8 mouse cellular contexts compared by ENCODE assay signal in genomic region chr1:78725617-78726223, GRCm38 (mm10).
A peak's percentile ranks its signal among the peaks of the same experiment; 100 is the strongest.
DNase-seq lines count a peak whose midpoint lies in the region; ATAC-seq and TF ChIP-seq lines count a peak whose summit lies in the region.

No protein-coding gene starts in this region.

- H3K9ac ChIP-seq in lung, embryonic 14.5 days = no peak overlapping the region
- H3K9ac ChIP-seq in forebrain, embryonic 15.5 days (replicated peaks) = 0 out of 2 replicates have a peak overlapping the region, but pooled peaks have one; percentile 15
- H3K9ac ChIP-seq in midbrain, postnatal 0 days (replicated peaks; ENCODE audit: low read length, poor library complexity, severe bottlenecking) = no peak overlapping the region

- no peaks in the 10 kb centered on the region for H3K36me3 ChIP-seq in lung, embryonic 14.5 days (ENCODE audit: insufficient read depth)
- H3K36me3 ChIP-seq in forebrain, embryonic 15.5 days = no peaks in the 10 kb centered on the region
- no peaks in the 10 kb centered on the region for H3K36me3 ChIP-seq in midbrain, postnatal 0 days (ENCODE audit: insufficient read depth, low read length)

- no peak overlapping the region for H3K27ac ChIP-seq in lung, embryonic 14.5 days (ENCODE audit: low read depth)
- H3K27ac ChIP-seq in forebrain, embryonic 15.5 days (replicated peaks) = no peak overlapping the region
- H3K27ac ChIP-seq in midbrain, postnatal 0 days (ENCODE audit: low read depth, low read length) = no peak overlapping the region

- no peaks in the 10 kb centered on the region for H3K9me3 ChIP-seq in lung, embryonic 14.5 days (ENCODE audit: low read depth, low read length)
- H3K9me3 ChIP-seq in forebrain, embryonic 15.5 days = no peaks in the 10 kb centered on the region
- no peaks in the 10 kb centered on the region for H3K9me3 ChIP-seq in midbrain, postnatal 0 days (ENCODE audit: low read length)

- no peak overlapping the region for H3K4me3 ChIP-seq in lung, embryonic 14.5 days (ENCODE audit: low read depth, low read length)
- H3K4me3 ChIP-seq in forebrain, embryonic 15.5 days = no peak overlapping the region
- H3K4me3 ChIP-seq in midbrain, postnatal 0 days (ENCODE audit: low read depth, low read length) = no peak overlapping the region

- H3K27me3 ChIP-seq in lung, embryonic 14.5 days (ENCODE audit: insufficient read depth, low read length) = no peaks in the 10 kb centered on the region
- no peaks in the 10 kb centered on the region for H3K27me3 ChIP-seq in forebrain, embryonic 15.5 days
- H3K27me3 ChIP-seq in midbrain, postnatal 0 days (ENCODE audit: insufficient read depth, low read length) = no peaks in the 10 kb centered on the region

- 44% methylated on average over 6 of the region's 6 CpGs for WGBS in lung, embryonic 14.5 days
- 48% methylated on average over 6 of the region's 6 CpGs for WGBS in forebrain, embryonic 15.5 days
- WGBS in midbrain, postnatal 0 days = 49% methylated on average over 6 of the region's 6 CpGs

- peak; percentile 5 for DNase-seq in CD4-positive, CD25-positive, alpha-beta regulatory T cell, adult 2 months (ENCODE audit: low read depth, low spot score)
- DNase-seq in lung, embryonic 14.5 days = peak; percentile 34
- no peak for DNase-seq in lung, postnatal 4 days
- DNase-seq in midbrain, postnatal 0 days (ENCODE audit: low spot score) = peak; percentile 81
- DNase-seq in spleen, adult 18-20 months = no peak
- DNase-seq in urinary bladder, postnatal 4 days (ENCODE audit: low spot score in 2 of 2) = no peak

- H3K4me2 ChIP-seq in lung, embryonic 14.5 days = no peak overlapping the region
- no peak overlapping the region for H3K4me2 ChIP-seq in forebrain, embryonic 15.5 days (replicated peaks)
- H3K4me2 ChIP-seq in midbrain, postnatal 0 days (ENCODE audit: low read depth, low read length, poor library complexity, severe bottlenecking) = no peak overlapping the region

- H3K4me1 ChIP-seq in lung, embryonic 14.5 days (ENCODE audit: insufficient read depth) = no peaks in the 10 kb centered on the region
- H3K4me1 ChIP-seq in forebrain, embryonic 15.5 days = peaks cover 10% of the 10 kb centered on the region
- H3K4me1 ChIP-seq in midbrain, postnatal 0 days (ENCODE audit: insufficient read depth, low read length) = no peaks in the 10 kb centered on the region

- ATAC-seq in CD4-positive, CD25-positive, alpha-beta regulatory T cell, adult 4 months = no peak
- ATAC-seq in lung, embryonic 14.5 days (ENCODE audit: insufficient read depth) = no peak
- peak; percentile 35; the same call in 1 of the 2 replicates for ATAC-seq in forebrain, embryonic 15.5 days (replicated peaks)
- peak; percentile 45; the same call in 1 of the 2 replicates for ATAC-seq in midbrain, postnatal 0 days (ENCODE audit: low FRiP score)

- peak; percentile 57 for TF ChIP-seq CTCF in lung, embryonic 14.5 days (IDR thresholded peaks at IDR 0.05; ENCODE audit: low read depth)
- peak; percentile 82 for TF ChIP-seq CTCF in midbrain, postnatal 0 days (IDR thresholded peaks at IDR 0.05)

Comparison
In these comparisons a context has a peak if more than half of its experiments do, and no peak if none do; other contexts are left out.
1. DNase-seq: peak in CD4-positive, CD25-positive, alpha-beta regulatory T cell, adult 2 months (single experiment), lung, embryonic 14.5 days (single experiment) and midbrain, postnatal 0 days (single experiment); none in lung, postnatal 4 days (0 of 2), spleen, adult 18-20 months (0 of 2) and urinary bladder, postnatal 4 days (0 of 2).
2. ATAC-seq: peak in forebrain, embryonic 15.5 days (single experiment) and midbrain, postnatal 0 days (single experiment); none in CD4-positive, CD25-positive, alpha-beta regulatory T cell, adult 4 months (single experiment) and lung, embryonic 14.5 days (single experiment).